Mouse (Mus musculus): ENCODE measurements at regions not wholly inside any gene's neighbourhood (a gene's known extent, or its start where the extent isn't known, plus 50 kb on each side); places are given as distances from the start of the nearest gene placed in this dataset.

DNA sequence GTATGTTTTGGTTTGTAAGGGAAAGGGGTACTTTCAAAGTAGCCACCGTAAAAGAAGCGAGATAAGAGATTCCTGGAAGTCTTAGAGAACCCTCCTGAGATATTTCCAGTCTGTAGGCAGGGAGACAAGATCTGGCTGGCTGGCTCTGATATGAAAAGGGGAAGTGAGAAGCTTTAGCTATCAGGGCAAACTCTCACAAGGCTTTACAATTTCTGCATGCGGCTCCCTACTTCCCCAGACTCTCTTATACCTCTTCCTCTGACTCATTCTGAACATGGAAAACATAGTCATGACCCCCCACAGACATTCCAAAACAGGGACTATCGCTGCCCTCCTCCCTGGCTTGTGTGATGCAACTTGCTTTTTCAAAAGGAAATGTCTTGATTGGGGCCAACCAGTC, 118.6 kb upstream of the Fam3c start:
- TF ChIP-seq CTCF (IDR thresholded peaks at IDR 0.05; ENCODE audit: control insufficient read depth, insufficient read depth, low read length) (no peak), POLR2A (IDR thresholded peaks at IDR 0.05; ENCODE audit: borderline replicate concordance, control insufficient read depth, low read depth, low read length) (no peak)
